Mouse (Mus musculus) R1 (cell line): ENCODE data around the gene Gm15130.

Experiments
- DNase-seq: peaks from one replicate; pipeline ENCODE4 v3.0.0-alpha.2; 2018; ENCODE audit warnings: low read depth, low spot score

The Gm15130 gene

DNA sequence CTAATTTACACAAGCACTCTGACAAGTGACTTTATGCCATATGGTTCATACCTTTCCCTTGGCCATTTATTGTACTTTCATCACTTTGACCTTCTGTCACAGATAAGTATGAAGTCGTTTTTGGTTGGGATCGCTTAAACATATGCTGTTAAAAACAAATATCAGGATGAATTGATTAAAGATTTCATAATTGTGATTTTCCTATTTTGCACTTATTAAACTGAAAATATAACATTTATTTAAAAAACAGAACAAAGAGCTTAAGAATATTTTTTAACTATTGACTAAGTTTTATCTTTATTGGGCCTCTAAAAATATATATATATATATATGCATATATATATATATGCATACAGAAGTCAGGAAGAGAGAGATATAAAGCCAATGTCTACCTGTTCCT lies at the start of gene Gm15130:
Gene Gm15130 (minus strand): TSS at position 101 of the 400 bp plus-strand sequence.
- DNase-seq, result no peak

- no peak for DNase-seq
These were observed 29.3 kb upstream of the Gm15130 start for GRCm38 (mm10) chr2:111182068-111182467.

DNA sequence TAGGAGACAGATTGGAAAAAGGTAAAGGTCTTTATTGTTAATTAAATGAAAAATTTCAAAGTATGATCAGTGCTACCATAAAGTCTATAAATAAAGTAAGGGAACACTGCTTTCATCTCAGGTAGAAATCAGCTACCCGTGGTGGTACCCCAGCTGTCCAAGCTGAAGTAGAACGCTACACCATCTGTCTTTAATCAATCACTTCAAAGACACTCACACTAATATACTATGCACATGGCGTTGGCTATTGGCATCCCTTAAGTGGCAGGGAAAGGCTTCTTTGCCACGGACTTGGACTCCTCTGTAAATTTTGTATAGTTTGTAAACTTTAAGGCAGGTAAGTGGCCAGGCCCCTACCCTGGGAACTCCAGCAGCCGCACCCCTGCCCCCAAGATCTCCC lies 17.0 kb downstream of the Gm15130 start:
- DNase-seq, result no peak

- no peak for DNase-seq
These were observed 46.9 kb downstream of the Gm15130 start, which contains the start of gene Gm13941 for GRCm38 (mm10) chr2:111105882-111106281. Gm13941 (minus strand) TSS chr2:111105982.
